Mouse (Mus musculus) spleen, adult 2 months (tissue): ENCODE data around the gene Ly75.

Source experiments
- CTCF ChIP-seq: fragments of 200-500 bp; IDR thresholded peaks from 2 replicates; pipeline ENCODE4 v1.5.1; 2011; ENCODE audit warnings: mild to moderate bottlenecking, inconsistent platforms; ENCODE audit not compliant: insufficient read depth, insufficient read length, insufficient replicate concordance; ENCODE audit errors: extremely low read depth
- POLR2A ChIP-seq: fragments of 200-500 bp; IDR thresholded peaks from 2 replicates; pipeline ENCODE4 v1.6.1; 2011; ENCODE audit warnings: low read depth, low read length, inconsistent platforms

GRCm38 (mm10) chr2:60284467-60284821 lies 98.7 kb downstream of the Ly75 start, which contains the start of gene Cd302:
- TF ChIP-seq CTCF, result no peak
- TF ChIP-seq POLR2A, result no peak
